Mouse (Mus musculus): ENCODE measurements at regions not wholly inside any gene's neighbourhood (a gene's known extent, or its start where the extent isn't known, plus 50 kb on each side); places are given as distances from the start of the nearest gene placed in this dataset.

DNA sequence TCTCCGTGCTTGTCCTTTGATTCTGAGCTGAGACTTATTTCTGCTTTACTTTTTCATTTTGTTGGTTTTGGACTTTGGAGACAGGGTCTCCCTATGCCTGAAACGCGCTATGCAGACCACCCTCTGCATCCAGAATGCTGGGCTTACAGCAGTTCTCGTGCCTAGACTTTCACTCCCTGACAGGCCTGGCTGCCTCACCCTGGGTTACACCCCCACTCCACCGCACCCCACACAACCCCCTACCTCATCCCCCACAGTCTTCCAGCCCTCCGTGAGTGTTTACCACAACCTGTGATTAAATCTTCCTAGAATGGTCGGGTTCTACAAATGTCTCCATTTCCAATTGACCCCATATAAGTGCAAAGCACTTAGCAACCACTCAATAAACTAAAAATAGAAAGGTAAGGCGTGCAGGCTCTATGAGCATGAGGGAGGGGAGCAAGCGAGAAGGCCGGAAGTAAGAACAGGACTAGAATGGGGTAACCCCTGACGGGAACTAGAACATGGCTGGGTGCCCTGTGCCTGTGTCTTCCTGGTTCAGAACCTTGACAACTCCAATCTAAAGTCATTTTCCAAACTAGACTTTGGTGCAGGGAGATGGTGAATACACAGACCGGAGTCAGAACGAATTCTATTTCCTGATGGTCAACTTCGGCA, 131.2 kb upstream of the Lef1 start:
- no peak for DNase-seq (ENCODE audit: extremely low read depth, low read depth)

- DNase-seq (ENCODE audit: extremely low read depth, low read depth) = no peak
These were observed 132.2 kb upstream of the Lef1 start for GRCm38 (mm10) chr3:130977921-130978700.

DNA sequence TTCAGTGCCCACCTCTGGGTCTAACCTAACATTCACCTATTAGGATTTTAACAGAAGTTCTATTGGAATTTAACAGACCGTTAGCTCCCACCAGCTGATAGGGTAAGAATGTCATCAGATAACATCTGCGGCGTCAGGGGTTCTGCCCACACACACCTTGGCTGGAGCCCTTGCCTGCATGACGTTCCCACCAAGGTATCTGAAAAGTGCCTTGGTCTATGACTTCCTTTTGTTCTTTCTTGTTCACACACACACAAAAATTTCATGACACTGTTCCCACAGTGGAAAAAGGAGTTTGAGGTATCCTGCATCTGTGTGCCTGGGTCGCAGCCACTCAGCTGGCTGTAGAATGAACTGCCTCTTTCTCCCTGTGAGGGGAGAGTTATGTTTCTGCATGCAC, 134.1 kb upstream of the Lef1 start:
- no peak for DNase-seq (ENCODE audit: extremely low read depth, low read depth)

DNA sequence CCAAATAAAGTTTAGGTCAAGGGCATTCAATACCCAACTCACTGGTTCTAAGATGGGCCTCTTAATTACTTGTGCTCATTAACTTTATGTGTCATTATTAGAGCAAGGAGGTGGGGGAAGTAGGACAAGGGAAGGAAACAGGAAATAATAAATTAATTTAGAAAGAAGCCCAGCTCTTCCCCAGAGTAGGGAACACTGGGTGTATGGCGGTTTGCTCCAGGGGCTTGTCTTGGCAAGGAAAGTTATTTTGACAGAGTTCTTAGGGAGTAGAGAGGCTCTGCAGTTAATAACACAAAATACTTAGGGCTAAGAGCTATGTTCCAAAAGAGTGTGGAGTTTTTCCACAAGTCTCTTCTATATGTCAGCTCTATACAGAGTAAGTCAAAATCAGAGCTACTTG, 135.0 kb upstream of the Lef1 start:
- no peak for DNase-seq (ENCODE audit: extremely low read depth, low read depth)

DNA sequence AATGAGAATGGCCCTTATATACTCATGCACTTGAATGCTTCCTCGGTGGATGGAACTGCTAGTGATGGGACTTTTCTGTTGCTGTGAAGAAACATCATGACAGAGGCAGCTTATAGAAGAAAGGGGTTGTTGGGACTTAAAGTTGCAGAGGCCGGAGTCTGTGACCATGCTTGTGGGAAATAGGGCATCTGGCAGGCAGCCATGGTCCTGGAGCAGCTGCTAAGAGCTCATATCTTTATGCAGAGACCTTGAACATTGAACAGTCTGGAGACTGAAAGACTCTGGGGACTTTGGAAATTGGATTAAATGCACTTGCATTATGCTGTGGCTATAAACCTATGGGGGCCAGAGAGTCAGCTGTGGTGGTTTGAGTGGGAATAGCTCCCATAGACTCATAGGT, 138.1 kb upstream of the Lef1 start:
- DNase-seq (ENCODE audit: extremely low read depth, low read depth) = no peak

GRCm38 (mm10) chr3:130965275-130965674, 145.0 kb upstream of the Lef1 start:
- no peak for DNase-seq (ENCODE audit: extremely low read depth, low read depth)

DNA sequence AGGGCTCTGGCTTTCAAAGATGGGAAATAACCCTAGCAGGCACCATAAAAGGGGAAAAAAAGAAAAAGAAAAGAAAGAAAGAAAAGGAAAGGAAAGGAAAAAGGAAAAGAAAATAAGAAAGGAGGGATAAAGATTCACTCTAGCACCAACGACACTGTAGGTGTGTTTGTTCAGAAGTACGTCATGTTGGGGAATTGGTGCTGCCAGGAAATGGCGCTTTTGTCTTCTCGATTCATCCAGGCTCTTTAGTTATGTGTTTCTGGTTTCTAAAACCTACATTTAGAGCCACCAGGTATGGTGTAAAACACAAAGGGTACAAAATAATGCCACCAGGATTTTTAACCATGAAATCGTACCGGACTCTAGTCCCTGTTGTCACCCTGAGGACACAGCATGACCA, 146.2 kb upstream of the Lef1 start:
- DNase-seq (ENCODE audit: extremely low read depth, low read depth) = no peak

GRCm38 (mm10) chr3:130963625-130964024, 146.6 kb upstream of the Lef1 start:
- no peak for DNase-seq (ENCODE audit: extremely low read depth, low read depth)

DNA sequence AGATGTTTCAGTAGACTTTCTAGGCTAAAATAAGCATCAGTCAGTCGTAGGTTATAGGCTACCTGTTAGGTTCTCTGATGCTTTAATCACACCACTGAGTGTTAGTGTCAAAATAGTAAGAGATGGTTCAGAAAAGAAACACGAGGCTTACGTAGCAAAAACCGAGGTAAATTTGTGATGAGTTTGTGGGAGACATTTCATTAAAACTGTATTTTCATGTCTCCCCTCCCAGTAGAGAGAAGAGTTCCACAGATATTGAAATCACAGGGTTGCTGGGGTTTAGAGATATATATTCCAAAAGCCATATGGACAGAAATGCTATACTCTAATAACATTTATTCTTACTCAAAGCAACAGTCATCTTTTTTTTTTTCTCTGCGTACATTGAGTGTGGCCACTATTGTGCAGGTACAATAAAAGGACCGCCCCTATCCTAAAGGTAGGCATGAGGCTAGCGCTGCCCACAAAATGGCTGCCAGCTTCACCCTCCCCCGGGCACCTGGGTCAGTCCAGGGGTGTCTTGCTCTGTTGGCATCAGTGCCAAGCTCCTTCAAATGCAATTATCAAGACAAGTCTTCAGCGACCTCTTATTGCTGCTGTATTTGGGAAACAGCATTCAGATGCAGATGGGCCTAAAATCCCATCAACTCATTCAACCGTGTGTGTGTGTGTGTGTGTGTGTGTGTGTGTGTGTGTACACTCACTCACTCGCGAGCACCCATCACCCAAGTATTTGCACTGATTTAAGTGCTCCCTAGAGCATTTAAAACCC, 147.4 kb upstream of the Lef1 start:
- DNase-seq (ENCODE audit: extremely low read depth, low read depth) = no peak

GRCm38 (mm10) chr3:130962151-130962633, 148.1 kb upstream of the Lef1 start:
- no peak for DNase-seq (ENCODE audit: extremely low read depth, low read depth)

- DNase-seq (ENCODE audit: extremely low read depth, low read depth) = no peak
These were observed 148.6 kb upstream of the Lef1 start for GRCm38 (mm10) chr3:130961704-130962103.

- no peak for DNase-seq (ENCODE audit: extremely low read depth, low read depth)
These were observed 154.3 kb upstream of the Lef1 start for GRCm38 (mm10) chr3:130955958-130956357.

DNA sequence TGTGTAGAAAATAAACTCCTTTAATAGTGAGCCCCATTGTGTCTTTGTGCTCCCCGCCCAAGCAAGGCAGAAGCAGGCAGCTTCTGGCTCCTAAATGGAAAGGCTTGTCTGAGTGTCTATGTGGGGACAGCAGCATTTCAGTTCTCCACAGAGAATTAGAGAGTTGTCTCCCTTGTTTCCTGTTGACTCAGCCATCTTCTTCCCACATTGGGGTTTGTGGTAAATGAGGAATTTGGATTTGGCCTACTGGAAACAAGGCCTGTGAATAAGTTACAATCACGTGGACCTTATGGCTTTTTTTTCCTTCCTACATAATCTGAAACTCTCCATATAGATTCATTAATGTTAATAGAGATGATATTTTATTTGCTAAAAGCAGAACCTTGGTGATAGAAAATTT, 158.9 kb upstream of the Lef1 start:
- no peak for DNase-seq (ENCODE audit: extremely low read depth, low read depth)

DNA sequence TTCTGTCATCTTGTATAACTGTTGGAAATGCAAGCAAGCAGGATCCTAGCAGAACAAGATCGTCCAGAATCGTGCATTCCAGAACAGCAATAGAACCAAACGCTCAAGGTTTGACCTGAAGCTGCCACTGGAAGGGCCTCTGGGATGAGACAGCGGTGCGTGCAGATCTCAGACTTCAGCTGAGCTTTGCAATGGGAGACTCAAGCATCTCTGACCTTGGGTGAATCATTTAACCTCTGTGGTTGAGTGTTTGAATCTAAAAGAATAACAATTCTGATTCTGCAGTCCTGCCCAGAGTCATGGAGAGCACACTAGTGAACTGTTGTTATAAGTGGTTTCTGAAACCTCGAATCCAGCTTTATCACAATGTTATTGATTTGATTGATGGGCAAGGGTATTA, 159.4 kb upstream of the Lef1 start:
- DNase-seq (ENCODE audit: extremely low read depth, low read depth) = no peak

DNA sequence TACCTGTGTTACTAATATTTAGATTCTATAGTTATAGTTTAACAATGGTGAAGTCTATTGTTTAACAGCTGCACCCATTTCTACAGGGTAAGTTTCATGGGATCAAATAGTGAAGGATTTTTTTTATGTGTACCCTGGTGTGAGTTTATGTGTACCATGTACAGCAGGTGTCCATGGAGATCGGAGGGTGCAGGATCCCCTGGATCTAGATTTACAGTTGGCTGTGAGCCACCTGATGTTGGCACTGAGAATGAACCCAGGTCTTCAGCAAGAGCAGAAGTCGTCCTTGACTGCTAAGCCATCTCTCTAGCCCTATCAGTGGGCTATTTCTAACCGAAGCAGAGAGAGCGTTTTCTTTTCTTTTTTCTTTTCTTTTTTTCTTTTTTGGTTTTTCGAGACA, 162.4 kb upstream of the Lef1 start:
- no peak for DNase-seq (ENCODE audit: extremely low read depth, low read depth)

DNA sequence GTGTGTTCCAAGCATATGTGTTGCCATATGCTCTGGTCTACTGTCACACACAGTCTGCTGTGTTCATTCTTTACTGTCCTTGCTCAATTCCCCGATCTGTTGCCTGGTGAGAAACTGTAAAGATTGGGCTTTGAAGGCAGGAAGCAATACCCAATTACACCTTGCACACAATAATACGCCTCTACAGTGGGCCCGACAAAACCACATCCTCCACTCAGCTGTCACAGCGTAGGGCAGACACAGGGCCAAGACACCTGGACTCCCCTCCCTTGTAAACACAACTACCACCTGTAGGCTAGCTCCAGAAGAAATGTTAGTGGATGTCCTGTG, 163.0 kb upstream of the Lef1 start:
- DNase-seq (ENCODE audit: extremely low read depth, low read depth) = no peak

DNA sequence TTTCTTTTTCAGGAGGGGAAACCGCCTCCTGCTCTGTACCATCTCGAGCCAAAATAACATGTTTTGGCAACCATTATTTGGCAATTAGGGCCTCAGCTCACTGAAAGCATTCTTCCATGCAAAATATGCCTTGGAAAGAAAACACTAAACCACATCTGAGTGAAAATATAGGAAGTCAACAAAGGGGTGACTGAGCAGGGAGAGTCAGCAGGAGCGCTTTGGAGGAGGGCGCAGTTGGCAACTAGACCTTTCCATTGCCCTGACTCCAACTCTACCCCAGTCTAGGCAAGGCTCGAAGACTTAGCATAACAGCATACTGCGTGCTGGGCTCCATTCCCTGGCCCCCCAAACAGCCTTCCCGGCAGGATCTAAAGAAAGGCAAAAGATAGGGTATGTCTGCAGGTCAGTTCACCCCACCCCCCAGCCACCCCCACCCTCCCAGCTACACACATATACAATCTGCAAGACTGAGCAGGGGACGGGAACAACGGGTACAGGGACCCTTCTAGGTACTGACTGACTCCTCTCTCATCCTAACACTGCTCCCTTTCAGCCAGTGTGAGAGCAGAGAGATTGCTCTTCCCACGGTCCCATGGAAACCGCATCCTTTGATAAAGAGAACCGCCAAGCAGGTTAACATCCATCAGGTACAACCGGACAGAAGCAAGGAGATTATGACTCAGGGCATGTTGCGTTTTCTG, 163.5 kb upstream of the Lef1 start:
- no peak for DNase-seq (ENCODE audit: extremely low read depth, low read depth)

GRCm38 (mm10) chr3:130945861-130946449, 164.3 kb upstream of the Lef1 start:
- no peak for DNase-seq (ENCODE audit: extremely low read depth, low read depth)

- no peak for DNase-seq (ENCODE audit: extremely low read depth, low read depth)
These were observed 164.9 kb upstream of the Lef1 start for GRCm38 (mm10) chr3:130945396-130945795.

GRCm38 (mm10) chr3:130944241-130944640, 166.0 kb upstream of the Lef1 start:
- DNase-seq (ENCODE audit: extremely low read depth, low read depth) = no peak

DNA sequence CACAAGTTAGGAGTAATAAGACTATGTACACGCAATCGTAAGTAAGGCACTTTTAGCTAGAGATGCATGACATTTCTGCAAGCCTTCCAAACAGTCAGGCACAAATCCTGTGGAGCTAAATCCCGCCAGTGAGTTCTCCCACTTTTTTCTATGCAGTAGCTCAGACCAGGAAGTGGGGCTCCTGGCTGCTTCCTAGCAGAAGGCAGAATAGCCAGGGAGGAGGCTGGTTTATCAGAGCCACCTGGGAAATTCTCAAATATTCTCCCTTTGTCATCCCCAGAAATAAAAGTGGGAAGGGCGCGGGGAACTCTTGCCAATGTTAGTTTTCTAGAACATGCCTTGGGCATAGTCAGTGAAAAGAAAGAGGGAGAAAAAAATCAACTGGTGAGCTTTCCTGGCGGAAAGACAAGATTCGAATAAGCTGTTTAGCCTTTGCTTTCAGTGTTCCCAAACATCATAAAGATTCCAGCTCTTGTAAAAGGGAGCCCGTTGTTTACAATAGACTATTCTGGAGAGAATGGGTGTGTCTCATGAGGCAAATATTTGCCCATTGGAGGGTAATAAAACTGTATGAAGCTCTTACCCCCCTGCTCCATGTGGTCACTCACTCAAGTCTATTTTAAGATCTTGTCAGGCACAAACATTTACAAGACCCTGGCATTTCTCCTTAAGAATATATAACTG, 167.2 kb upstream of the Lef1 start:
- no peak for DNase-seq (ENCODE audit: extremely low read depth, low read depth)

Measured in MEL-GATA-1-ER (cell line).